Mouse (Mus musculus): ENCODE data around the gene Klk15. TPM values are rescaled to one million over a fixed set of nuclear protein-coding genes. Genes with fewer than 3 reads are reported as not detected.
"Not testable (repeated sequence)": the region's sequence is repeated elsewhere in the genome, so short reads cannot be mapped to it uniquely, and the experiment has no call there.

Gene Klk15
- polyA plus RNA-seq, 1 experiment from 2014 or later: not detected

DNA sequence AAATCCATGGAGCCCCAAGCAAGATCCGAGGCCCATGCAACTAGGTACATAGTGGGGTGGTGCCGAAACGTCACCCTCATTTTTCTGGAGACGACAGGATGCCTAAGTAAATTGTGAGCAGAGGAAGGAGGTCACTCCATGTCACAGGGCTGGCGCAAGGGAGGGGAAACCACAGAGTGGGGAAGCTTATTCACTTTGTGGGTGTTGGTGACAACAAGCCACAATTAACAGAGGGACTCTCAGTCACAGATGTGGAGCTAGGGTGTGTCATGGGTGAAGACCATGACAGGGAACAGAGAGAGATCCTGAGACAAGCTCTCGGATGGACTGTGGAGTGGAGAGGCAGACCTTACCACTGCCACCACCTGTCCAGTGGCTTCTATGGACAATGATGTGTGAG lies 12.5 kb upstream of the Klk15 start:
- 36% methylated on average over 6 of the region's 6 CpGs for WGBS (ENCODE audit: insufficient replicate concordance)

DNA sequence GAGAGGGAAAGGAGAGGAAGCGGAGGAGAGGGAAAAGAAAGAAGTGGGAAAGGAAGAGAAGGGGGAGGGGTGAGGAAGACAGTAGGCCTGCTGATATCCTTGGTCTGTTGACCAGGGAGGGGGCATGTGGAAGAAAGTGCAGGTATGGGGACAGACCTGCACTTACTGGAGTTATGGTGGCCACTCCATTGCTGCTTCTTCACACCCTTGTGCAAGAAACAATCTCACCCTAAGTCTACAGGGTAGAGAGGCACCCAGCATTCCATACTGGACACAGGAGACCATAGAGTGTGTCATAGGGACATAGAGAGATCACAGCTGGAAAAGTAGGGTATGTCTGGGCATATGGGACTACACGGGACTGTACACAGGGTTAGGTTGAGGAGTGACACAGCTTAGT lies 11.6 kb upstream of the Klk15 start:
- no peak overlapping the region for H3K4me2 ChIP-seq (ENCODE audit: low read depth, low read length)
- H3K27ac ChIP-seq (ENCODE audit: low read length): no peak overlapping the region
- 48% methylated on average over 2 of the region's 2 CpGs for WGBS (ENCODE audit: insufficient replicate concordance)
- H3K9ac ChIP-seq (ENCODE audit: low read depth, low read length): no peak overlapping the region
- no peak overlapping the region for H3K4me3 ChIP-seq (ENCODE audit: low read depth, low read length)
- no peaks in the 10 kb centered on the region for H3K27me3 ChIP-seq (ENCODE audit: control insufficient read depth, insufficient read depth, low read depth, low read length)
- no peaks in the 10 kb centered on the region for H3K4me1 ChIP-seq (ENCODE audit: control insufficient read depth, low read depth, low read length)
- no peak for ATAC-seq (ENCODE audit: low read depth)
- no peaks in the 10 kb centered on the region for H3K9me3 ChIP-seq (replicated peaks; ENCODE audit: control insufficient read depth, low read length)
- no peaks in the 10 kb centered on the region for H3K36me3 ChIP-seq (ENCODE audit: control insufficient read depth, insufficient read depth)

More for the DNA sequence above, 12.5 kb upstream of the Klk15 start:
- no peak overlapping the region for H3K4me2 ChIP-seq (ENCODE audit: low read depth, low read length)
- no peak overlapping the region for H3K27ac ChIP-seq (ENCODE audit: low read length)
- no peaks in the 10 kb centered on the region for H3K36me3 ChIP-seq (ENCODE audit: control insufficient read depth, insufficient read depth)
- no peaks in the 10 kb centered on the region for H3K4me1 ChIP-seq (ENCODE audit: control insufficient read depth, low read depth, low read length)
- no peak for ATAC-seq (ENCODE audit: low read depth)
- no peak overlapping the region for H3K9ac ChIP-seq (ENCODE audit: low read depth, low read length)
- no peak overlapping the region for H3K4me3 ChIP-seq (ENCODE audit: low read depth, low read length)
- no peaks in the 10 kb centered on the region for H3K27me3 ChIP-seq (ENCODE audit: control insufficient read depth, insufficient read depth, low read depth, low read length)
- H3K9me3 ChIP-seq (replicated peaks; ENCODE audit: control insufficient read depth, low read length): no peaks in the 10 kb centered on the region

DNA sequence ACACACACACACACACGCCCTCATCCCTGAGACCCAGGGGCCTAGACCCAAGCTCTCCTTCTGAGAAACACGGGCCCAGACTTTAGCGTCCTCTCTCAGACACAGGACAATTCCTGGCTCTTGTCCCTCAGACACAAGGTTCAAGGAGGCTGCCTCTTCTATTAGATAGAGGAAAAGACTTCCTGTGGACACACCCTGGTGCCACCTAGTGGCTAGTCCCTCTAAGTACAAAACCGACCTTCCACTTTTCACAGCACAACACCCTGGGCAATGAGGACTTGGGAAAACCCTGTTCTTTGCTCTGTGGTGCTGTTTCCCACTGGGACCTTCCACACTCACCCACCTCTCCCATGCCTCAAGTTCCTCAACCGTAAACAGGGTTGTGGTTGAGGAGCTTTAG lies 7.6 kb upstream of the Klk15 start:
- no peaks in the 10 kb centered on the region for H3K27me3 ChIP-seq (ENCODE audit: control insufficient read depth, insufficient read depth, low read depth, low read length)
- H3K4me1 ChIP-seq (ENCODE audit: control insufficient read depth, low read depth, low read length): no peaks in the 10 kb centered on the region
- ATAC-seq (ENCODE audit: low read depth): no peak
- H3K9me3 ChIP-seq (replicated peaks; ENCODE audit: control insufficient read depth, low read length): no peaks in the 10 kb centered on the region
- H3K9ac ChIP-seq (ENCODE audit: low read depth, low read length): no peak overlapping the region
- 50% methylated on average over 5 of the region's 5 CpGs for WGBS (ENCODE audit: insufficient replicate concordance)
- no peak overlapping the region for H3K4me2 ChIP-seq (ENCODE audit: low read depth, low read length)
- H3K27ac ChIP-seq (ENCODE audit: low read length): no peak overlapping the region
- H3K36me3 ChIP-seq (ENCODE audit: control insufficient read depth, insufficient read depth): no peaks in the 10 kb centered on the region
- no peak overlapping the region for H3K4me3 ChIP-seq (ENCODE audit: low read depth, low read length)

DNA sequence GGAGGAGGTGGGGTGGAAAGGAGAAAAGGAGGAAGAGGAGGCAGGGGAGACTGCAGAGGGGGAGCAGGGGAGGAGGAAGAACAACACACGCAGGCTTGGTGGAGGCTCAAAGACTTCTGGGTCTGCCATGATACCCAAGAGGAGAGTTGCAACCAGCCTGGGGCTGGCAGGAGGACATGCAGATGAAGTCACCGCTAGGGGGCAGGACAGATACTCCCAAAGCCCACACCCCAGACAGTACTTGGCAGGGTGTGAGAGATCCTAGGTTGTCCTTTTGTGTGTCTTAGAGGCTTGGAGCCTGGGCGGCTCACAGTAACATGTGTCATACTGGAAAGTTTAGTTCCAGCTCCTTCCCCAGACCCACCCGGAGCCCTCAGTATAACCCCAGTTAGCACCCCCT lies 5.0 kb upstream of the Klk15 start:
- H3K9me3 ChIP-seq (replicated peaks; ENCODE audit: control insufficient read depth, low read length): no peaks in the 10 kb centered on the region
- H3K4me1 ChIP-seq (ENCODE audit: control insufficient read depth, low read depth, low read length): no peaks in the 10 kb centered on the region
- H3K4me2 ChIP-seq (ENCODE audit: low read depth, low read length): no peak overlapping the region
- H3K36me3 ChIP-seq (ENCODE audit: control insufficient read depth, insufficient read depth): no peaks in the 10 kb centered on the region
- no peak overlapping the region for H3K9ac ChIP-seq (ENCODE audit: low read depth, low read length)
- no peak for ATAC-seq (ENCODE audit: low read depth)
- no peak overlapping the region for H3K27ac ChIP-seq (ENCODE audit: low read length)
- no peaks in the 10 kb centered on the region for H3K27me3 ChIP-seq (ENCODE audit: control insufficient read depth, insufficient read depth, low read depth, low read length)
- 29% methylated on average over 4 of the region's 4 CpGs for WGBS (ENCODE audit: insufficient replicate concordance)
- H3K4me3 ChIP-seq (ENCODE audit: low read depth, low read length): no peak overlapping the region

DNA sequence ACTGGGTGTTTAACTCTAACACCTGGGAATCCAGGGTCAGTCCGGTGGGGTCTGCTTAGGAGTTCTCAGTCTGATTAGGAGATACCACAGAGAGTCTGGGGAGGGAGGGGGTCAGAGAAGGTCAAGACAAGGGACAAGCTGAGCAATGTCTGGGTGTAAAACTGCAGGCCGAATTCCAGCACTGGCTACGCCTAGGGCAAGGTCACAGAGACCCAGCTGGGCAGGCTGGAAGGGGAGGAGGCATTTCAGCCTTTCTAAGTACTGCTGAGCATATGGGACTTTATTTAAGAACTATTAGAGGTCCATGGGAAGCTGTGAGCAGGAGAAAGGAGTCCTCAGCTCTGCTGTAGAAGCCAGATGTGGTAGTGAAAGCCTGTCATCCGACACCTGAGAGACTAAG lies 1.2 kb upstream of the Klk15 start:
- Histone ChIP-seq H3K4me2 (ENCODE audit: low read depth, low read length) (no peak overlapping the region), H3K9me3 (replicated peaks; ENCODE audit: control insufficient read depth, low read length) (no peaks in the 10 kb centered on the region), H3K4me1 (ENCODE audit: control insufficient read depth, low read depth, low read length) (no peaks in the 10 kb centered on the region), H3K4me3 (ENCODE audit: low read depth, low read length) (no peak overlapping the region), H3K27me3 (ENCODE audit: control insufficient read depth, insufficient read depth, low read depth, low read length) (no peaks in the 10 kb centered on the region), H3K27ac (ENCODE audit: low read length) (no peak overlapping the region), H3K36me3 (ENCODE audit: control insufficient read depth, insufficient read depth) (no peaks in the 10 kb centered on the region), H3K9ac (ENCODE audit: low read depth, low read length) (no peak overlapping the region)
- 41% methylated on average over 4 of the region's 4 CpGs for WGBS (ENCODE audit: insufficient replicate concordance)
- no peak for ATAC-seq (ENCODE audit: low read depth)

DNA sequence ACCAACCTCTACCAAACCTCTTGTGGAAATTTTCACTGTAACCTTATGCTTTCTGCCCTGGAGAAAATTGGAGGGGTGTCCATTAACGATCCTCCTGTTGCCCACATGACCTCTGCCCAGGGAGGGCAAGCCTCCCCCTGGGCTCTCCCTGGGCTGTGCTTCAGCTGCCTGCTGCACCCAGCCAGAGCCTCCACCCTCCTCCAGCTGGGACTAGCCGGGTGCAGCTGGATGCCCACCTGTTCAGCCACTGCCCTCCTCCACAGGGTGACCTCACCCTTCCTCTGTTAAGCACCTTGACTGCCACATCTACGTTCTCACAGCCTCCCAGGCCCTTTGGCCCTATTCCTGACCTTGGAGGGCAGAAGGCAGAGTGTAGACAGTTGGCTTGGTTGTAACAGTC lies 1.2 kb downstream of the Klk15 start:
- H3K27me3 ChIP-seq (ENCODE audit: control insufficient read depth, insufficient read depth, low read depth, low read length): no peaks in the 10 kb centered on the region
- H3K4me1 ChIP-seq (ENCODE audit: control insufficient read depth, low read depth, low read length): no peaks in the 10 kb centered on the region
- H3K36me3 ChIP-seq (ENCODE audit: control insufficient read depth, insufficient read depth): no peaks in the 10 kb centered on the region
- no peak overlapping the region for H3K4me3 ChIP-seq (ENCODE audit: low read depth, low read length)
- no peak for ATAC-seq (ENCODE audit: low read depth)
- no peak overlapping the region for H3K9ac ChIP-seq (ENCODE audit: low read depth, low read length)
- WGBS (ENCODE audit: insufficient replicate concordance): 44% methylated on average over 3 of the region's 3 CpGs
- H3K27ac ChIP-seq (ENCODE audit: low read length): no peak overlapping the region
- no peaks in the 10 kb centered on the region for H3K9me3 ChIP-seq (replicated peaks; ENCODE audit: control insufficient read depth, low read length)
- H3K4me2 ChIP-seq (ENCODE audit: low read depth, low read length): no peak overlapping the region

DNA sequence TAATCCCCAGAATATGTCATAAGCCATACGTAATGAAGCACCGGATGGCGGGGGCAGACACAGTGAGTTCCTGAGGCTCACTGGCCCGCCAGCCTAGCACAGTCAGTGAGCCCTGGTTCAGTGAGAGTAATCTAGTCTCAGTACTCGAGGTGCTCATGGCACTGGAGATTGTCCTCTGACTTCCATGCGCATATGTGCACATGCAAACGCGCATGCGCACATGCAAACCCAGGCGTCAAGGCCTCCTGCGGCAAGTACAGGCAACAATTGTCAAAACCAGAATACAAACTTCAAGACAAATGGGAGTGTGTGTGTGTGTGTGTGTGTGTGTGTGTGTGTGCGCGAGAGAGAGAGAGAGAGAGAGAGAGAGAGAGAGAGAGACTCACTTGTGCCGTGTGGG lies 3.0 kb downstream of the Klk15 start:
- no peaks in the 10 kb centered on the region for H3K9me3 ChIP-seq (replicated peaks; ENCODE audit: control insufficient read depth, low read length)
- no peaks in the 10 kb centered on the region for H3K36me3 ChIP-seq (ENCODE audit: control insufficient read depth, insufficient read depth)
- H3K27ac ChIP-seq (ENCODE audit: low read length): no peak overlapping the region
- 67% methylated on average over 14 of the region's 14 CpGs for WGBS (ENCODE audit: insufficient replicate concordance)
- no peak overlapping the region for H3K4me3 ChIP-seq (ENCODE audit: low read depth, low read length)
- no peaks in the 10 kb centered on the region for H3K4me1 ChIP-seq (ENCODE audit: control insufficient read depth, low read depth, low read length)
- no peaks in the 10 kb centered on the region for H3K27me3 ChIP-seq (ENCODE audit: control insufficient read depth, insufficient read depth, low read depth, low read length)
- no peak for ATAC-seq (ENCODE audit: low read depth)
- no peak overlapping the region for H3K9ac ChIP-seq (ENCODE audit: low read depth, low read length)
- H3K4me2 ChIP-seq (ENCODE audit: low read depth, low read length): no peak overlapping the region

DNA sequence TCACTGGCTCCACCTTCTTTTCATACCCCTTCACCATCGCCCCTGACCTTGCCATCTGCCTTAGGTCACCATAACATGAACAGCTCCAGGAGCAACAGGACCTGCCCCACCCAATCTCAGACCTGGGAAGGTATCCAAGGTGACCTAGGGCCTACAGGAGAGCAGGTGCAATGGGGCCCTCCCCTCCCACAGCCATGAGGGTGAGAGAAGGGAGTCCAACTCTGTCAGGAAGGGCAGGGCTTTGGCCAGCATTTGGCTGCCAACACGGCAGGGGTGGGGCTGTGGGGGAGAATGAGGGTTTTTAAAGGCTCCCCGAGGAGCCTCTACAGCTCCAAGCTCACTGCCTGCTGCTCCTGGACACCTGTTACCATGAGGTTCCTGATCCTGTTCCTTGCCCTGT lies 8.8 kb downstream of the Klk15 start:
- 26% methylated on average over 3 of the region's 3 CpGs for WGBS (ENCODE audit: insufficient replicate concordance)
- H3K9me3 ChIP-seq (replicated peaks; ENCODE audit: control insufficient read depth, low read length); H3K27ac ChIP-seq (ENCODE audit: low read length); H3K27me3 ChIP-seq (ENCODE audit: control insufficient read depth, insufficient read depth, low read depth, low read length); ATAC-seq (ENCODE audit: low read depth); H3K9ac ChIP-seq (ENCODE audit: low read depth, low read length); H3K4me2 ChIP-seq (ENCODE audit: low read depth, low read length); H3K36me3 ChIP-seq (ENCODE audit: control insufficient read depth, insufficient read depth); H3K4me3 ChIP-seq (ENCODE audit: low read depth, low read length); H3K4me1 ChIP-seq (ENCODE audit: control insufficient read depth, low read depth, low read length): not testable (repeated sequence)

DNA sequence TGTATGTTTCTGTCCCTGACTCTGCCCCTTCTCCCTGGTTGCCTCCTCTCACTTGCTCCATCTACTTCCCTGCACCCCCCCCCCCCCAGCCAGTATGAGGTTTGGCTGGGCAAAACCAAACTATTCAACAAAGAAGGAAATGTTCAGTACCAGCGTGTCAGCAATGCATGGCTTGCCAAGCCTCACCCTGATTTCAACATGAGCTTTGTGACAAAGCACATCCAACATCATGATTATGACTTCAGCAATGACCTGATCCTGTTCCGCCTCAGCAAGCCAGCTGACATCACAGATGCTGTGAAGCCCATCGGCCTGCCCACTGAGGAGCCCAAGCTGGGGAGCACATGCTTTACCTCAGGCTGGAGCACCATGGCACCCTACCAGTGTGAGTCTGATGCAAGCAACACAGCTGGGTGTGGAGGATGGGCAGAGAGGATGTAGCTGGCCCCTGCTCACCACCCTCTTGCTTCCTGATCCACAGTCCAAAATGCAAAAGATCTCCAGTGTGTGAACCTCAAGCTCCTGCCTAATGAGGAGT lies 11.3 kb downstream of the Klk15 start:
- H3K36me3 ChIP-seq (ENCODE audit: control insufficient read depth, insufficient read depth): no peaks in the 10 kb centered on the region
- ATAC-seq (ENCODE audit: low read depth): no peak
- no peaks in the 10 kb centered on the region for H3K4me1 ChIP-seq (ENCODE audit: control insufficient read depth, low read depth, low read length)
- no peak overlapping the region for H3K9ac ChIP-seq (ENCODE audit: low read depth, low read length)
- WGBS (ENCODE audit: insufficient replicate concordance): 55% methylated on average over 3 of the region's 3 CpGs
- no peaks in the 10 kb centered on the region for H3K9me3 ChIP-seq (replicated peaks; ENCODE audit: control insufficient read depth, low read length)
- no peak overlapping the region for H3K4me3 ChIP-seq (ENCODE audit: low read depth, low read length)
- no peak overlapping the region for H3K27ac ChIP-seq (ENCODE audit: low read length)
- H3K27me3 ChIP-seq (ENCODE audit: control insufficient read depth, insufficient read depth, low read depth, low read length): no peaks in the 10 kb centered on the region
- no peak overlapping the region for H3K4me2 ChIP-seq (ENCODE audit: low read depth, low read length)
